17 mouse cellular contexts compared by ENCODE assay signal in genomic region chr9:35333631-35334005, GRCm38 (mm10).
DNase-seq lines count a peak whose midpoint lies in the region; ATAC-seq lines count a peak whose summit lies in the region.
"Had no signal": no experiment of that assay in that cellular context is flagged by ENCODE, and none has a peak within 500 bp of the region (broad histone marks: within the 10 kb centered on the region; RNA-seq: fewer than 3 reads in every experiment).

No protein-coding gene starts in this region.

- peaks cover 84% of the 10 kb centered on the region for H3K4me1 ChIP-seq in hindbrain, embryonic 10.5 days (replicated peaks)
- peaks cover 17% of the 10 kb centered on the region for H3K4me1 ChIP-seq in hindbrain, embryonic 16.5 days (ENCODE audit: control insufficient read depth, insufficient read depth, low read depth, low read length)
- H3K4me1 ChIP-seq in embryonic facial prominence, embryonic 12.5 days: peaks cover 86% of the 10 kb centered on the region
- H3K4me1 ChIP-seq in limb, embryonic 11.5 days (ENCODE audit: control insufficient read depth, insufficient read depth, low read length): peaks cover 71% of the 10 kb centered on the region

- no peak overlapping the region for H3K4me2 ChIP-seq in hindbrain, embryonic 16.5 days (ENCODE audit: low read length)
- H3K4me2 ChIP-seq in embryonic facial prominence, embryonic 12.5 days (replicated peaks): no peak overlapping the region
- no peak overlapping the region for H3K4me2 ChIP-seq in limb, embryonic 11.5 days (ENCODE audit: low read depth, severe bottlenecking)
- H3K4me2 ChIP-seq: forebrain, embryonic 15.5 days had no signal

- peak overlapping the region; percentile 82; the same call in 1 of the 2 replicates for H3K27ac ChIP-seq in hindbrain, embryonic 10.5 days
- no peak overlapping the region for H3K27ac ChIP-seq in hindbrain, embryonic 16.5 days (ENCODE audit: low read depth, low read length)
- 0 out of 2 replicates have a peak overlapping the region, but pooled peaks have one; percentile 4 for H3K27ac ChIP-seq in embryonic facial prominence, embryonic 12.5 days
- H3K27ac ChIP-seq in limb, embryonic 11.5 days (replicated peaks; ENCODE audit: low read depth, low read length): peak overlapping the region; percentile 0; the same call in 1 of the 2 replicates
- H3K27ac ChIP-seq: gastrocnemius, adult 2 months; liver, embryonic 14.5 days had no signal

- no peaks in the 10 kb centered on the region for H3K9me3 ChIP-seq in hindbrain, embryonic 10.5 days
- no peaks in the 10 kb centered on the region for H3K9me3 ChIP-seq in hindbrain, embryonic 16.5 days (ENCODE audit: control insufficient read depth, low read length)
- no peaks in the 10 kb centered on the region for H3K9me3 ChIP-seq in embryonic facial prominence, embryonic 12.5 days
- H3K9me3 ChIP-seq in limb, embryonic 11.5 days (ENCODE audit: control insufficient read depth, low read length): no peaks in the 10 kb centered on the region
- H3K9me3 ChIP-seq: forebrain, embryonic 15.5 days had no signal

- peaks cover 96% of the 10 kb centered on the region for H3K27me3 ChIP-seq in hindbrain, embryonic 10.5 days (ENCODE audit: insufficient read depth, poor library complexity, severe bottlenecking)
- H3K27me3 ChIP-seq in hindbrain, embryonic 16.5 days (replicated peaks; ENCODE audit: control insufficient read depth, insufficient read depth, low read length): peaks cover 21% of the 10 kb centered on the region
- H3K27me3 ChIP-seq in embryonic facial prominence, embryonic 12.5 days: no peaks in the 10 kb centered on the region
- no peaks in the 10 kb centered on the region for H3K27me3 ChIP-seq in limb, embryonic 11.5 days (ENCODE audit: control insufficient read depth, insufficient read depth, low read length)
- H3K27me3 ChIP-seq: forebrain, embryonic 15.5 days had no signal

- WGBS in hindbrain, embryonic 10.5 days: 72% methylated on average over 8 of the region's 8 CpGs
- 68% methylated on average over 8 of the region's 8 CpGs for WGBS in hindbrain, embryonic 16.5 days
- WGBS in embryonic facial prominence, embryonic 12.5 days: 47% methylated on average over 8 of the region's 8 CpGs
- 50% methylated on average over 8 of the region's 8 CpGs for WGBS in limb, embryonic 11.5 days

- H3K9ac ChIP-seq in hindbrain, embryonic 16.5 days (ENCODE audit: low read depth, low read length): no peak overlapping the region
- H3K9ac ChIP-seq in embryonic facial prominence, embryonic 12.5 days: no peak overlapping the region
- no peak overlapping the region for H3K9ac ChIP-seq in limb, embryonic 11.5 days (ENCODE audit: low read length)
- H3K9ac ChIP-seq: forebrain, embryonic 15.5 days; liver, embryonic 14.5 days had no signal

- no peaks in the 10 kb centered on the region for H3K36me3 ChIP-seq in hindbrain, embryonic 10.5 days
- H3K36me3 ChIP-seq in hindbrain, embryonic 16.5 days (ENCODE audit: control insufficient read depth, insufficient read depth, low read length): no peaks in the 10 kb centered on the region
- no peaks in the 10 kb centered on the region for H3K36me3 ChIP-seq in embryonic facial prominence, embryonic 12.5 days
- H3K36me3 ChIP-seq in limb, embryonic 11.5 days (ENCODE audit: control insufficient read depth, insufficient read depth, low read length): no peaks in the 10 kb centered on the region
- H3K36me3 ChIP-seq: forebrain, embryonic 15.5 days had no signal

- H3K4me3 ChIP-seq in hindbrain, embryonic 10.5 days: no peak overlapping the region
- H3K4me3 ChIP-seq in hindbrain, embryonic 16.5 days (ENCODE audit: low read length): no peak overlapping the region
- H3K4me3 ChIP-seq in embryonic facial prominence, embryonic 12.5 days: no peak overlapping the region
- no peak overlapping the region for H3K4me3 ChIP-seq in limb, embryonic 11.5 days (ENCODE audit: low read depth, low read length)
- H3K4me3 ChIP-seq: forebrain, embryonic 15.5 days; gastrocnemius, adult 2 months had no signal

- ATAC-seq in hindbrain, embryonic 16.5 days: no peak
- ATAC-seq in embryonic facial prominence, embryonic 12.5 days (ENCODE audit: insufficient number of reproducible peaks, insufficient read depth, low FRiP score, low TSS enrichment): no peak
- no peak for ATAC-seq in limb, embryonic 11.5 days (ENCODE audit: insufficient number of reproducible peaks, low FRiP score, low TSS enrichment, low read depth)
- ATAC-seq: activated CD4-positive, CD25-positive, alpha-beta regulatory T cell, adult 4 months; forebrain, embryonic 15.5 days; inflammation-experienced regulatory T-cells, adult 6 months had no signal

- DNase-seq in hindbrain, embryonic 10.5 days (ENCODE audit: low spot score): no peak
- DNase-seq in limb, embryonic 11.5 days (ENCODE audit: low spot score): peak; percentile 40
- peak; percentile 69 for DNase-seq in thymus, postnatal 0 days (ENCODE audit: low spot score)
- DNase-seq in layer of hippocampus, adult 8-10 months (ENCODE audit: low spot score in 2 of 2): no peak
- DNase-seq in kidney, adult 11 months: no peak
- no peak for DNase-seq in adrenal gland, postnatal 36 days
- DNase-seq: cerebellum, adult 2 months; gastrocnemius, adult 2 months; heart, postnatal 4 days; kidney, postnatal 4 days; right cerebral cortex, postnatal 4 days had no signal

Comparison
In these comparisons a context has a peak if more than half of its experiments do, and no peak if none do; other contexts are left out.
1. DNase-seq: peak in limb, embryonic 11.5 days (single experiment) and thymus, postnatal 0 days (single experiment); none in hindbrain, embryonic 10.5 days (single experiment), layer of hippocampus, adult 8-10 months (0 of 2), kidney, adult 11 months (single experiment) and adrenal gland, postnatal 36 days (0 of 2).